ENCODE assay signal across 26 mouse cellular contexts in genomic region chr3:75521314-75521713, GRCm38 (mm10). TPM values are rescaled to one million over a fixed set of nuclear protein-coding genes. Genes with fewer than 3 reads are reported as not detected.
"Had no signal": no experiment of that assay in that cellular context is flagged by ENCODE, and none has a peak within 500 bp of the region (broad histone marks: within the 10 kb centered on the region; RNA-seq: fewer than 3 reads in every experiment).

No protein-coding gene starts in this region.

- H3K4me1 ChIP-seq: limb, embryonic 12.5 days; limb, embryonic 15.5 days; midbrain, embryonic 12.5 days had no signal

- H3K4me2 ChIP-seq: limb, embryonic 12.5 days; limb, embryonic 15.5 days; liver, embryonic 11.5 days; lung, embryonic 14.5 days; midbrain, embryonic 12.5 days; neural tube, embryonic 13.5 days had no signal

- H3K9me3 ChIP-seq: limb, embryonic 12.5 days; limb, embryonic 15.5 days; midbrain, embryonic 12.5 days; neural tube, embryonic 13.5 days had no signal

- H3K27me3 ChIP-seq: limb, embryonic 12.5 days; limb, embryonic 15.5 days; midbrain, embryonic 12.5 days; neural tube, embryonic 13.5 days had no signal

- H3K4me3 ChIP-seq: limb, embryonic 12.5 days; limb, embryonic 15.5 days; midbrain, embryonic 12.5 days; neural tube, embryonic 13.5 days had no signal

- H3K9ac ChIP-seq: limb, embryonic 12.5 days; limb, embryonic 15.5 days; liver, embryonic 14.5 days; liver, postnatal 0 days; lung, embryonic 14.5 days; midbrain, embryonic 12.5 days; neural tube, embryonic 13.5 days had no signal

- DNase-seq: kidney, adult 2 months; kidney, postnatal 25 days; left cerebral cortex, postnatal 4 days; liver, postnatal 0 days; lung, embryonic 14.5 days; right cerebral cortex, adult 18-20 months; right cerebral cortex, postnatal 14 days; right cerebral cortex, postnatal 4 days; thymus, adult 2 months; thymus, postnatal 14 days had no signal

- H3K27ac ChIP-seq: kidney, postnatal 0 days; limb, embryonic 12.5 days; limb, embryonic 15.5 days; liver, embryonic 14.5 days; macrophage; midbrain, embryonic 12.5 days; neural tube, embryonic 13.5 days; stomach, postnatal 0 days had no signal

- ATAC-seq: intestine, postnatal 0 days; liver, postnatal 0 days; lung, postnatal 0 days; midbrain, embryonic 16.5 days had no signal

RNA-seq across cellular contexts. Expression of gene Wdr49, which starts 39.4 kb away (rescaled TPM):
- total RNA-seq: megakaryocyte, adult 5-6 weeks had no signal
- polyA plus RNA-seq: intestine, postnatal 0 days; kidney, adult 2 months; kidney, embryonic 14.5 days; kidney, postnatal 0 days; large intestine, adult 2 months; limb, embryonic 12.5 days; limb, embryonic 15.5 days; liver, embryonic 11.5 days; liver, embryonic 14.5 days; liver, postnatal 0 days; lung, embryonic 14.5 days; lung, postnatal 0 days; macrophage; midbrain, embryonic 12.5 days; neural tube, embryonic 13.5 days; stomach, embryonic 14.5 days; stomach, postnatal 0 days; thymus, adult 2 months had no signal
